In genomic region chr7:80832191-80832590, GRCm38 (mm10) we compare ENCODE assay signal across 9 mouse cellular contexts. TPM values are rescaled to one million over a fixed set of nuclear protein-coding genes. Genes with fewer than 3 reads are reported as not detected.
DNase-seq lines count a peak whose midpoint lies in the region.
"Had no signal": no experiment of that assay in that cellular context is flagged by ENCODE, and none has a peak within 500 bp of the region (broad histone marks: within the 10 kb centered on the region; RNA-seq: fewer than 3 reads in every experiment).

No protein-coding gene starts in this region.

- H3K9me3 ChIP-seq in heart, embryonic 10.5 days: no peaks in the 10 kb centered on the region
- no peaks in the 10 kb centered on the region for H3K9me3 ChIP-seq in hindbrain, embryonic 10.5 days
- H3K9me3 ChIP-seq: liver, embryonic 15.5 days had no signal

- peaks cover 12% of the 10 kb centered on the region; the same call in 1 of the 2 replicates for H3K4me1 ChIP-seq in heart, embryonic 10.5 days
- peaks cover 7% of the 10 kb centered on the region; the same call in 1 of the 2 replicates for H3K4me1 ChIP-seq in hindbrain, embryonic 10.5 days (replicated peaks)

- H3K27me3 ChIP-seq in heart, embryonic 10.5 days (ENCODE audit: insufficient read depth, poor library complexity, severe bottlenecking): no peaks in the 10 kb centered on the region
- no peaks in the 10 kb centered on the region for H3K27me3 ChIP-seq in hindbrain, embryonic 10.5 days (ENCODE audit: insufficient read depth, poor library complexity, severe bottlenecking)
- H3K27me3 ChIP-seq: liver, embryonic 15.5 days had no signal

- no peak overlapping the region for H3K4me3 ChIP-seq in heart, embryonic 10.5 days
- H3K4me3 ChIP-seq in hindbrain, embryonic 10.5 days: no peak overlapping the region
- H3K4me3 ChIP-seq: liver, embryonic 15.5 days had no signal

- no peak overlapping the region for H3K27ac ChIP-seq in heart, embryonic 10.5 days
- H3K27ac ChIP-seq in hindbrain, embryonic 10.5 days: no peak overlapping the region
- H3K27ac ChIP-seq: liver, embryonic 15.5 days had no signal

- peak; percentile 59 to 71 for DNase-seq in heart, adult 18-20 months
- no peak for DNase-seq in heart, embryonic 10.5 days (ENCODE audit: low spot score)
- peak; percentile 80 for DNase-seq in T-cell, adult 2 months (ENCODE audit: low spot score)
- DNase-seq in kidney, postnatal 10 days: peak; percentile 79
- peak; percentile 61 to 69 for DNase-seq in spleen, adult 18-20 months
- no peak for DNase-seq in yolk sac, embryonic 10.5 days (ENCODE audit: low spot score)
- DNase-seq in hindbrain, embryonic 10.5 days (ENCODE audit: low spot score): no peak
- DNase-seq in urinary bladder, postnatal 25 days (ENCODE audit: low spot score): no peak

- no peaks in the 10 kb centered on the region for H3K36me3 ChIP-seq in heart, embryonic 10.5 days
- H3K36me3 ChIP-seq in hindbrain, embryonic 10.5 days: no peaks in the 10 kb centered on the region
- H3K36me3 ChIP-seq: liver, embryonic 15.5 days had no signal

- WGBS in heart, embryonic 10.5 days: 45% methylated on average over 4 of the region's 4 CpGs
- WGBS in hindbrain, embryonic 10.5 days: 57% methylated on average over 4 of the region's 4 CpGs

RNA-seq across cellular contexts. Expression of gene Iqgap1, which starts 6.4 kb away (rescaled TPM):
- total RNA-seq in heart, adult 18-20 months (2021): 10 to 100 TPM; 32.7 to 35.3 TPM
- 37.7 and 39.5 TPM in 2 replicates for polyA plus RNA-seq in heart, embryonic 10.5 days (2016; fragmentation: Nextera tagmentation; extraction: Ambion mirVana)
- 25.2 and 28.9 TPM in 2 replicates for polyA plus RNA-seq in hindbrain, embryonic 10.5 days (2016; fragmentation: Nextera tagmentation; extraction: Ambion mirVana)

RNA-seq across cellular contexts. Expression of gene Zscan2, which starts 28.5 kb away (rescaled TPM):
- total RNA-seq in heart, adult 18-20 months (2021): 1 to 10 TPM; 3.7 to 6.4 TPM
- polyA plus RNA-seq in heart, embryonic 10.5 days (2016; fragmentation: Nextera tagmentation; extraction: Ambion mirVana): 2.3 and 2.5 TPM in 2 replicates
- 3.6 and 4.0 TPM in 2 replicates for polyA plus RNA-seq in hindbrain, embryonic 10.5 days (2016; fragmentation: Nextera tagmentation; extraction: Ambion mirVana)

Comparison
In these comparisons a context has a peak if more than half of its experiments do, and no peak if none do; other contexts are left out.
1. DNase-seq: peak in heart, adult 18-20 months (2 of 2), T-cell, adult 2 months (single experiment), kidney, postnatal 10 days (single experiment) and spleen, adult 18-20 months (2 of 2); none in heart, embryonic 10.5 days (single experiment), yolk sac, embryonic 10.5 days (single experiment), hindbrain, embryonic 10.5 days (single experiment) and urinary bladder, postnatal 25 days (single experiment).